Mouse (Mus musculus) C2C12 (cell line): ENCODE measurements around the gene Ptprj.
"Not testable (repeated sequence)": the region's sequence is repeated elsewhere in the genome, so short reads cannot be mapped to it uniquely, and the experiment has no call there.

ENCODE experiments used
- CTCF ChIP-seq: IDR thresholded peaks from one replicate; pipeline ENCODE4 v1.5.1; 2011; ENCODE audit not compliant: control insufficient read depth, insufficient read depth, insufficient read length
- MAX ChIP-seq: IDR thresholded peaks from one replicate; pipeline ENCODE4 v1.6.1; 2011; ENCODE audit warnings: mild to moderate bottlenecking, control low read depth
- USF1 ChIP-seq: IDR thresholded peaks from one replicate; pipeline ENCODE4 v1.6.1; 2011; ENCODE audit warnings: low read depth, mild to moderate bottlenecking, control low read depth, moderate library complexity

DNA sequence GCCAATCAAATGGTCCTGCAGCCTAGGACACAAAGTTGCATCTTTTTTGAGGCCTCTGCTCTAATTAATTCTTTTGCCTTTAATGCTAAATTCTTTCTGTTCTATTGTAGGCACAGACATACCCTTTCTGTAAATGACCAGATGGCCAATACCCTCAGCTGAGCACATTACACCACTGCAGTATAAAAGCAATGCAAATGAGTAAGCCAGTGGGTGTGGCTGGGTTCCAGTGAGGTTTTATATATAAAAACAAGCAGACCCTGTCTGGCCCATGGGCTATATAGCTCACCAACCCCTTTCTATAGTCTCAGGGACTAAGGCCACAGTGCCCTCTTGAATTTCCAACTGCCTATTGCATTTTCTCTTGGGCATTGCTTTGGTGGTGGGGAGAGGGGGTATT lies 140.3 kb downstream of the Ptprj start:
- not testable (repeated sequence) for TF ChIP-seq CTCF, USF1, MAX
